Mouse (Mus musculus): Measurements from ENCODE around the gene Napsa. TPM values are rescaled to one million over a fixed set of nuclear protein-coding genes. Genes with fewer than 3 reads are reported as not detected.

Gene Napsa
- polyA plus RNA-seq, 1 experiment = 256 TPM

- Histone ChIP-seq H3K4me3 (ENCODE audit: extremely low read depth, insufficient read depth, insufficient read length) (peak overlapping the region; percentile 92), H3K36me3 (ENCODE audit: control insufficient read depth, insufficient read depth, low read length) (peaks cover 29% of the 10 kb centered on the region), H3K27me3 (ENCODE audit: control insufficient read depth, insufficient read depth, low read length) (no peaks in the 10 kb centered on the region), H3K27ac (ENCODE audit: insufficient read depth, low read length) (peak overlapping the region; percentile 98), H3K4me1 (ENCODE audit: control insufficient read depth, insufficient read depth, insufficient read length) (peaks cover 5% of the 10 kb centered on the region)
- TF ChIP-seq POLR2A (IDR thresholded peaks at IDR 0.05; ENCODE audit: low read depth, low read length) (no peak), CTCF (IDR thresholded peaks at IDR 0.05; ENCODE audit: extremely low read depth, insufficient read depth, insufficient read length, insufficient replicate concordance) (no peak)
- 2% methylated on average over 32 of the region's 32 CpGs for WGBS
- DNase-seq (ENCODE audit: low read depth in 1 of 2, low spot score in 2 of 2) = peak; percentile 66 to 75
Measured at GRCm38 (mm10) chr7:44553196-44553764, 18.9 kb upstream of the Napsa start.

GRCm38 (mm10) chr7:44553826-44554225, 18.4 kb upstream of the Napsa start, which contains the start of gene Nr1h2:
TSS of gene Nr1h2 (minus strand) at chr7:44553951.
- under 1% methylated on average over 22 of the region's 22 CpGs for WGBS
- Histone ChIP-seq H3K36me3 (ENCODE audit: control insufficient read depth, insufficient read depth, low read length) (peaks cover 29% of the 10 kb centered on the region), H3K27me3 (ENCODE audit: control insufficient read depth, insufficient read depth, low read length) (no peaks in the 10 kb centered on the region), H3K4me3 (ENCODE audit: extremely low read depth, insufficient read depth, insufficient read length) (peak within 1 kb of the TSS; percentile 92), H3K27ac (ENCODE audit: insufficient read depth, low read length) (peak within 1 kb of the TSS; percentile 98), H3K4me1 (ENCODE audit: control insufficient read depth, insufficient read depth, insufficient read length) (peaks cover 5% of the 10 kb centered on the region)
- TF ChIP-seq CTCF (IDR thresholded peaks at IDR 0.05; ENCODE audit: extremely low read depth, insufficient read depth, insufficient read length, insufficient replicate concordance) = no peak
- TF ChIP-seq POLR2A (IDR thresholded peaks at IDR 0.05; ENCODE audit: low read depth, low read length) = peak; percentile 61
- peak; percentile 97 to 98 for DNase-seq (ENCODE audit: low read depth in 1 of 2, low spot score in 2 of 2)

GRCm38 (mm10) chr7:44557629-44558028, 14.6 kb upstream of the Napsa start:
- TF ChIP-seq POLR2A (IDR thresholded peaks at IDR 0.05; ENCODE audit: low read depth, low read length) = no peak
- 85% methylated on average over 2 of the region's 2 CpGs for WGBS
- DNase-seq (ENCODE audit: low read depth in 1 of 2, low spot score in 2 of 2) = no peak
- no peak overlapping the region for H3K27ac ChIP-seq (ENCODE audit: insufficient read depth, low read length)
- H3K36me3 ChIP-seq (ENCODE audit: control insufficient read depth, insufficient read depth, low read length) = no peaks in the 10 kb centered on the region
- H3K27me3 ChIP-seq (ENCODE audit: control insufficient read depth, insufficient read depth, low read length) = no peaks in the 10 kb centered on the region
- no peak overlapping the region for H3K4me3 ChIP-seq (ENCODE audit: extremely low read depth, insufficient read depth, insufficient read length)
- H3K4me1 ChIP-seq (ENCODE audit: control insufficient read depth, insufficient read depth, insufficient read length) = peaks cover 5% of the 10 kb centered on the region

- no peaks in the 10 kb centered on the region for H3K36me3 ChIP-seq (ENCODE audit: control insufficient read depth, insufficient read depth, low read length)
- peak; percentile 72 to 81 for DNase-seq (ENCODE audit: low read depth in 1 of 2, low spot score in 2 of 2)
- no peaks in the 10 kb centered on the region for H3K27me3 ChIP-seq (ENCODE audit: control insufficient read depth, insufficient read depth, low read length)
- H3K27ac ChIP-seq (ENCODE audit: insufficient read depth, low read length) = no peak overlapping the region
- no peak overlapping the region for H3K4me3 ChIP-seq (ENCODE audit: extremely low read depth, insufficient read depth, insufficient read length)
- peaks cover 5% of the 10 kb centered on the region for H3K4me1 ChIP-seq (ENCODE audit: control insufficient read depth, insufficient read depth, insufficient read length)
- WGBS = 53% methylated on average over 18 of the region's 18 CpGs
- TF ChIP-seq POLR2A (IDR thresholded peaks at IDR 0.05; ENCODE audit: low read depth, low read length) (no peak), CTCF (IDR thresholded peaks at IDR 0.05; ENCODE audit: extremely low read depth, insufficient read depth, insufficient read length, insufficient replicate concordance) (peak; percentile 77; the same call in 1 of the 2 replicates)
Measured at GRCm38 (mm10) chr7:44560435-44561400, 11.5 kb upstream of the Napsa start.

- Histone ChIP-seq H3K4me1 (ENCODE audit: control insufficient read depth, insufficient read depth, insufficient read length) (no peaks in the 10 kb centered on the region), H3K27me3 (ENCODE audit: control insufficient read depth, insufficient read depth, low read length) (no peaks in the 10 kb centered on the region), H3K27ac (ENCODE audit: insufficient read depth, low read length) (no peak overlapping the region), H3K4me3 (ENCODE audit: extremely low read depth, insufficient read depth, insufficient read length) (no peak overlapping the region), H3K36me3 (ENCODE audit: control insufficient read depth, insufficient read depth, low read length) (no peaks in the 10 kb centered on the region)
- WGBS = 57% methylated on average over 8 of the region's 8 CpGs
- no peak for DNase-seq (ENCODE audit: low read depth in 1 of 2, low spot score in 2 of 2)
- TF ChIP-seq CTCF (IDR thresholded peaks at IDR 0.05; ENCODE audit: extremely low read depth, insufficient read depth, insufficient read length, insufficient replicate concordance) (no peak), POLR2A (IDR thresholded peaks at IDR 0.05; ENCODE audit: low read depth, low read length) (no peak)
Measured at GRCm38 (mm10) chr7:44563284-44563683, 8.9 kb upstream of the Napsa start.

- TF ChIP-seq POLR2A (IDR thresholded peaks at IDR 0.05; ENCODE audit: low read depth, low read length) (no peak), CTCF (IDR thresholded peaks at IDR 0.05; ENCODE audit: extremely low read depth, insufficient read depth, insufficient read length, insufficient replicate concordance) (no peak)
- Histone ChIP-seq H3K27ac (ENCODE audit: insufficient read depth, low read length) (no peak overlapping the region), H3K4me3 (ENCODE audit: extremely low read depth, insufficient read depth, insufficient read length) (no peak overlapping the region), H3K36me3 (ENCODE audit: control insufficient read depth, insufficient read depth, low read length) (no peaks in the 10 kb centered on the region), H3K4me1 (ENCODE audit: control insufficient read depth, insufficient read depth, insufficient read length) (no peaks in the 10 kb centered on the region), H3K27me3 (ENCODE audit: control insufficient read depth, insufficient read depth, low read length) (no peaks in the 10 kb centered on the region)
- 81% methylated on average over 10 of the region's 10 CpGs for WGBS
- no peak for DNase-seq (ENCODE audit: low read depth in 1 of 2, low spot score in 2 of 2)
Measured at GRCm38 (mm10) chr7:44564486-44564885, 7.7 kb upstream of the Napsa start.
